Mouse (Mus musculus) stomach, embryonic 16.5 days (tissue): ENCODE measurements at regions not wholly inside any gene's neighbourhood (a gene's known extent, or its start where the extent isn't known, plus 50 kb on each side); places are given as distances from the start of the nearest gene placed in this dataset.

Experiments used
- ATAC-seq: fragments of 200-750 bp; cut with Nextera tagmentation; 2 replicates; pipeline ENCODE4 v1.8.0; 2017; ENCODE audit warnings: moderate number of reproducible peaks, moderate TSS enrichment; ENCODE audit not compliant: insufficient read depth, low FRiP score
- H3K27ac ChIP-seq: fragments of 300-500 bp; sonication (generic); 2 replicates; pipeline ENCODE4 v1.5.1; 2014; ENCODE audit warnings: low read length
- H3K27me3 ChIP-seq: fragments of 300-500 bp; sonication (generic); 2 replicates; pipeline ENCODE4 v1.6.1; 2014; ENCODE audit warnings: low read length, control low read depth, mixed read lengths; ENCODE audit not compliant: control insufficient read depth, insufficient read depth
- H3K36me3 ChIP-seq: fragments of 300-500 bp; sonication (generic); 2 replicates; pipeline ENCODE4 v1.6.1; 2014; ENCODE audit warnings: low read length; ENCODE audit not compliant: control insufficient read depth, insufficient read depth
- H3K4me1 ChIP-seq: fragments of 300-500 bp; sonication (generic); 2 replicates; pipeline ENCODE4 v1.6.1; 2014; ENCODE audit warnings: low read length, control low read depth, mixed read lengths; ENCODE audit not compliant: control insufficient read depth, insufficient read depth
- H3K4me2 ChIP-seq: fragments of 300-500 bp; sonication (generic); 2 replicates; pipeline ENCODE4 v1.6.1; 2014; ENCODE audit warnings: low read depth, low read length, mixed read lengths
- H3K4me3 ChIP-seq: fragments of 300-500 bp; sonication (generic); replicated peaks from 2 replicates; pipeline ENCODE4 v1.5.1; 2014; ENCODE audit warnings: mild to moderate bottlenecking, low read length
- H3K9ac ChIP-seq: fragments of 300-500 bp; sonication (generic); 2 replicates; pipeline ENCODE4 v1.6.1; 2014; ENCODE audit warnings: low read length
- H3K9me3 ChIP-seq: fragments of 300-500 bp; sonication (generic); replicated peaks from 2 replicates; pipeline ENCODE4 v1.6.1; 2016; ENCODE audit warnings: low read length, control low read depth; ENCODE audit not compliant: control insufficient read depth
- WGBS: fragments of 180-500 bp; shearing (Covaris S2); extraction: QIAGEN DNeasy Blood & Tissue Kit; methylation state at CpG from one replicate; pipeline ENCODE4 v1.1.7; 2014; 5-methylcytosine and 5-hydroxymethylcytosine counted together

DNA sequence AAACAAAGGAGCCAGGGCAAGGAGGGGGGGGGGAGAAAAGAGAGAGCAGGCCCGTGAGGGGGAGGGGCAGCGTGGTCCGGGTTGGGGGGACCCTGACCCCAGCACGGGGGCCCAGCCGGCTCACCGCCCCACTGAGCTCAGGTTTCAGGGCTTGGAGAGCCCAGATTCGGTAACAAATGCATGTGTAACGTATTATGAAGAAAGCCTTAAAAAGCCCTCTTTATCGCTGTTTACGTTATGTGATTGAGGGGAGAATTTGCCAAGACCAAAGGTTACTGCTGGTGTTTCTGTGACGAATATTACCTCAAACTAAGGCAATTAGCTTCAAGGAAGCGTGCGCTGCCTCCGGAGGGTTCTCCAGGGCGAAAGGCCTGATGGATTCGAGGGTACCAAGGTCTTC is 54.2 kb downstream of the Barx1 start:
- Histone ChIP-seq H3K27me3 (no peaks in the 10 kb centered on the region), H3K27ac (no peak overlapping the region; the same call in 1 of the 2 replicates), H3K4me1 (peaks cover 9% of the 10 kb centered on the region; the same call in 1 of the 2 replicates), H3K4me3 (no peak overlapping the region), H3K9me3 (0 out of 2 replicates have a peak, but pooled peaks cover 6% of the 10 kb centered on the region), H3K9ac (peak overlapping the region; percentile 31), H3K4me2 (peak overlapping the region; percentile 38), H3K36me3 (no peaks in the 10 kb centered on the region)
- WGBS, result 17% methylated on average over 16 of the region's 16 CpGs
- ATAC-seq, result peak; percentile 21; the same call in 1 of the 2 replicates

DNA sequence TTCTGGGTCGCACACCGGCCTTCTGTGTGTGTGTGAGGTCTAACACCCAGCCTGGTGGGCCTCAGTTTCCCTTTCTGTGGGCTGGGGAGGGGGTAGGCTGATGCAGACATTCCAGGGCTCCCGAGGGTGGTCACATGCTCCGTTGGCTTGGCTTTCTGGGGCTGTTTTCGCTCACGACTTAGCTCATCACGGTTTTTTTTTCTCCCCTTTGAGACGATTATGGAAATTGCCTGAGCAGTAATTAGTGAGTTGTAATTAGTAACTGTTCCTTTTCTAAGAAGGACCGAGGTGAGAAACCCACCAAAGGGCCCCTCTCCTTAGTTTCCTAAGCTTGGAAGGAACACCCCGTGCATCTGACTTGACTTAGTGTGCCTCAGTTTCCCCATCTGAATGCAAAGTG is 54.7 kb downstream of the Barx1 start:
- Histone ChIP-seq H3K27me3 (no peaks in the 10 kb centered on the region), H3K4me2 (no peak overlapping the region)
- 49% methylated on average over 10 of the region's 10 CpGs for WGBS

DNA sequence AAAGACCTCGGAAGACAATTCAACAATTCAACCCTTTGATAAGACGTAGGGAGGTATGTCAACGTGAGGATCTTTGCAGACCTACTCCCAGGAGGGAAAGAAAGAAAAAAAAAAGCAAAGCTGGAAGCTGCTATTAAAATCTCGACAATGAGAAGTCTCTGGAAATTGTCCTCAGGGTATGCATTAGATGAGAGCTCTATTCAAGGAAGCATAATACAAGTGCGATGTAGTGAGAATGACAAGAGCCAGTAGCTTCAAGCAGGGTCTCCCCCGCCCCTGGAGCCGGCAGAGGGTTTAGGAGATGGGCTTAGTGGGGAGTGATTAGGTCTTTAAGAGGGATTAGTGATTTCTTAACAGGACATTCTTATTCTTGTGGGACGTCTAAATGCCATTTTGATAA is 60.9 kb downstream of the Barx1 start:
- 38% methylated on average over 8 of the region's 8 CpGs for WGBS

More for the DNA sequence above, 54.7 kb downstream of the Barx1 start:
- H3K4me3 ChIP-seq, result no peak overlapping the region
- peaks cover 9% of the 10 kb centered on the region; the same call in 1 of the 2 replicates for H3K4me1 ChIP-seq
- H3K9ac ChIP-seq, result peak overlapping the region; percentile 31; the same call in 1 of the 2 replicates
- no peak overlapping the region; the same call in 1 of the 2 replicates for H3K27ac ChIP-seq
- ATAC-seq, result peak; percentile 14; the same call in 1 of the 2 replicates
- H3K36me3 ChIP-seq, result no peaks in the 10 kb centered on the region
- H3K9me3 ChIP-seq, result 0 out of 2 replicates have a peak, but pooled peaks cover 6% of the 10 kb centered on the region

DNA sequence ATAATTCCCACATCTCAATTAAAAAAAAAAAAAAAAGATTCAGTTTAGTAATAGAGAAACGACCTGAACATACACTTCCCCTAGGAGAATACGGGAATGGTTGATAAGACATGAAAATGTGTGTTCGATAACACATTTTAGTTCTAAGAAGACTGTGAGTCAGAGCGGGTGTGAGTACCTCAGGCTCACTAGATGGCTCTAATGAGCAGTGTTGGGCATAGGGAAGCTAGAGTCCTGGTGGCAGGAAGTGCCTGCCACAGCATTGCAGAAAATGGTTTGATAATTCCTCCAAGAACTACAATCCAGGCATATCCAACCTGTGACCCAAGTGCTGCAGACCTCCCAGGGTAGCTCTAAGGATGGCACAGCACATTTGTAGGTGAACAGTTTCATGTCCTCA is 63.6 kb downstream of the Barx1 start:
- Histone ChIP-seq H3K4me3 (no peak overlapping the region), H3K27me3 (no peaks in the 10 kb centered on the region), H3K9ac (no peak overlapping the region), H3K4me2 (no peak overlapping the region), H3K9me3 (no peaks in the 10 kb centered on the region), H3K36me3 (no peaks in the 10 kb centered on the region), H3K4me1 (peaks cover 14% of the 10 kb centered on the region; the same call in 1 of the 2 replicates), H3K27ac (no peak overlapping the region)
- 37% methylated on average over 4 of the region's 4 CpGs for WGBS
- no peak for ATAC-seq

More for the DNA sequence above, 60.9 kb downstream of the Barx1 start:
- Histone ChIP-seq H3K27me3 (no peaks in the 10 kb centered on the region), H3K9ac (no peak overlapping the region), H3K27ac (no peak overlapping the region), H3K4me2 (no peak overlapping the region), H3K9me3 (0 out of 2 replicates have a peak, but pooled peaks cover 6% of the 10 kb centered on the region), H3K36me3 (no peaks in the 10 kb centered on the region), H3K4me3 (no peak overlapping the region), H3K4me1 (no peaks in the 10 kb centered on the region)
- no peak for ATAC-seq

DNA sequence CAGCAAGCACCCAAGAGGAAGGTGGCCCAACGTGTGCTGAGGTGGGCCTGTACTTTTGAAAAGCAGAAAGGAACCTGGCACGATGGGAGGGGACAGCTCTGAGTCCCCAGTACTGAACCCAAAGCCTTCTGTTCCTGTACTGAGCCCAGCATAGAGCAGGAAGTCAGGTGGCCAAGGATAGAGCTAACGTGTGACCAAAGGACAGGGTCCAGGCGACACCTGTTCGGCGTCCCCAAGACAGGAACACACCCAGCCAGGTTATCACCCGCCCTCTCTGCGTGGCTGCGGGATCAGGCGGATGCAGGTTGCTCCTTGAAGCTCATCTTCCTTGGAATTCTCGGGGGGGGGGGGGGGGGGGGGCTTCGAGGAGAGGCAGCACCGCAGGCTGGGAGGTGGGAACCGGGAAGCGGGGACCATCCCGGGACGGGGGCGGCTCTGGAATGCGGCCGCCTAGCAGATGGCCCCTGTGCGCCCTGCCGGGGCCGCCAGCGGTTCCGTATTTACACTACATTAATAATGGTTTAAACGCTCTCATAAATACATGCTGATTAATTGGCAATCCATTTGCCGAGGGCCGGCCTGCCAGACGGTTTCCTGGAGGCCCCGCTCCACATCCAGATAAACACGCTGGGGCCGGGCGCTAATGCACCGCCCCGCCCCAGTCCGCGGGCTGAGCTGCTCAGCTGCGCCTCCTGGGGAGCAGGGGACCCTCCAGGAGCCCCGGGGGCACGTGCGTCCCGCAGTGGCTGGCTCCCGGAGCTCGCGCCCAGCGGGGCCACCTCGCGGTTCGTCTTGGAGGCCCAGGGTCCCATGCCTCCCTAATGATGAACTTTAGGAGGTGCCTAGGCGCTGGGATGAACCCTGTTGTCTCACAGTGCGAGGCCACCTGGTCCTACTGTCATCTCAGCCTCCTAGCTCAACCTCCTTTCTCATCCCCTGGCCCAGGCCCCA is 68.5 kb downstream of the Barx1 start:
- no peaks in the 10 kb centered on the region for H3K36me3 ChIP-seq
- peaks cover 37% of the 10 kb centered on the region for H3K4me1 ChIP-seq
- peak overlapping the region; percentile 61 for H3K4me2 ChIP-seq
- H3K4me3 ChIP-seq, result peak overlapping the region; percentile 35
- peaks cover 16% of the 10 kb centered on the region for H3K27me3 ChIP-seq
- ATAC-seq, result peak; percentile 89
- peak overlapping the region; percentile 60 for H3K9ac ChIP-seq
- no peak overlapping the region for H3K27ac ChIP-seq
- no peaks in the 10 kb centered on the region for H3K9me3 ChIP-seq
- 1% methylated on average over 51 of the region's 51 CpGs for WGBS

DNA sequence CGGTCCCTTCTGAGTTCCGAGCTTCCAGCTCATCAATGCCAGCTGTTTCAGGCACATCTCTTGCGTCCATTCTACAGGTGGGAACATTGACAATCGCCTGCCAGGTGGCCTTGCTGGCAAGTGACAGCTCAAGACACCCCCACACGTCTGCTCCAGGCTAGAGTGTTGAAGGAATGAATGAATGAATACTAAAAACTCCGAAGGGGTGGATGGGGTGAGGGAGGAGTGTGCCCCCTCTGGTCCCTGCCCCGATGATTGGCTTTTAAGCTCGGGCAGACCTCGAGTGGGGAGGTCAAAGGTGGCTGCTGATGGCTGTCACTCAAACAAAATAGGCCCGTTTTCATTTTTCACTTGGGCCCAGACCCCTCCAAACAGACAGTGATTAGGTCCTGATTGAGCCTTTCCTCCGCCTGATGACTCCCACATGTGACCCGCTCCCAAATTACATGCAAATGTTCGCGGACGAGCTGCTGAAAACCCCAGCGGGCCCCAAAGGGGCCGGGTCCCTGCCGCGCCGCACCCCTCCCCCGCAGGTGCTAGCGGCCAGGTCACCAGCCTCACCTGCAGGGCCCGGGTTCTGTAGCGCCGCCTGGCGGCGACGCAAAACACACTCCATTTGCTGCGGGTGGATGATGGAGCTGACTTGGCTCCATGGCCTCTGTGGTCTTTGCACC is 69.5 kb downstream of the Barx1 start:
- Histone ChIP-seq H3K36me3 (no peaks in the 10 kb centered on the region), H3K27me3 (peaks cover 16% of the 10 kb centered on the region), H3K4me1 (peaks cover 37% of the 10 kb centered on the region), H3K27ac (no peak overlapping the region), H3K9ac (no peak overlapping the region), H3K9me3 (no peaks in the 10 kb centered on the region), H3K4me2 (peak overlapping the region; percentile 61), H3K4me3 (peak overlapping the region; percentile 35)
- no peak for ATAC-seq
- 6% methylated on average over 29 of the region's 29 CpGs for WGBS

DNA sequence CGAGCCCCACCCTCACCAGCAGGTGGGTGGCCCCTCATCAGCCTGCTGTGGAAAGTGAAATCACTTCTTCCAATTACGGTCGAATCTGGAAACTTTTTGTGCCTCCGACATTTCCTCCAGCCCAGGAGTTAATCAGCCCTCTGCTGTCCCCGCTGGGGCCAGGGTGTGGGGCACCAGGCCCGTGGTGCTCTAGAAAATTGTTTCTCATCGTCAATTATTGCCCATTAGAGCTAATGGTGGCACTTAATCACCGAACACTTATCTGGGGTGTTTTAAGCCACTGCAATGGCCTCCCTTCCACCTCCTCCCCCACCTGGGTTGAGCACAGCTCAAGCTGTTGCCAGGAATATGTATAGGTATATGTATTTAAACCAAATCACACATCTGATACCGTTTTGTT is 72.2 kb downstream of the Barx1 start:
- Histone ChIP-seq H3K27me3 (peaks cover 16% of the 10 kb centered on the region), H3K4me2 (no peak overlapping the region)
- 43% methylated on average over 9 of the region's 9 CpGs for WGBS

DNA sequence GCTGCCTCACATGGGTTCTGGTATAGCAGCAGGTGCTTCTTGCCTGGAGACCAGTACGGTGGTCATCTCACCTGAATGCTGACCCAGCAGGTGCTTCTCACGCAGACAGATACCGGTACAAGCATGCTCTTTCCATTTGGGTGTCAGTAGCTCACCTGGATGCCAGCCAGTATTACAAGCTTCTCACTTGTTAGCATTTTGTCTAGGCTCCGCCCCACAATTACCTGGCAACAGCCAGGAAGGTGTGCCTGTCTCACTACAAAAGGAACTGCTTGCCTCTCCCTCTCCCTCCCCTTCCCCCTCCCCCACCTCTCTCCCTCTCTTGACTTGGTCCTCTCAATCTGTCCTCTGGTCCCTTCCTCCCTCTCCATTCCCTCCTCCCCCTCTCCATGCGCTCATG is 82.8 kb downstream of the Barx1 start:
- Histone ChIP-seq H3K27me3 (no peaks in the 10 kb centered on the region), H3K9ac (no peak overlapping the region), H3K36me3 (no peaks in the 10 kb centered on the region), H3K4me2 (no peak overlapping the region), H3K9me3 (0 out of 2 replicates have a peak, but pooled peaks cover 3% of the 10 kb centered on the region), H3K4me3 (no peak overlapping the region), H3K27ac (no peak overlapping the region), H3K4me1 (0 out of 2 replicates have a peak, but pooled peaks cover 8% of the 10 kb centered on the region)
- WGBS, result 47% methylated on average over 5 of the region's 5 CpGs
- ATAC-seq, result peak; percentile 35; the same call in 1 of the 2 replicates

More for the DNA sequence above, 72.2 kb downstream of the Barx1 start:
- Histone ChIP-seq H3K9me3 (no peaks in the 10 kb centered on the region), H3K36me3 (no peaks in the 10 kb centered on the region), H3K4me3 (no peak overlapping the region), H3K27ac (no peak overlapping the region), H3K9ac (no peak overlapping the region), H3K4me1 (peaks cover 30% of the 10 kb centered on the region)
- no peak for ATAC-seq
